Mouse (Mus musculus): ENCODE measurements around the gene Ier3.
A peak's percentile ranks its signal among the peaks of the same experiment; 100 is the strongest.
"Not testable (repeated sequence)": the region's sequence is repeated elsewhere in the genome, so short reads cannot be mapped to it uniquely, and the experiment has no call there.

Gene Ier3

GRCm38 (mm10) chr17:35835424-35836140 is 14.1 kb downstream of the Ier3 start:
- no peak for DNase-seq (ENCODE audit: low read depth, low spot score)

- DNase-seq (ENCODE audit: low read depth, low spot score), result peak; percentile 83
These were observed 14.9 kb downstream of the Ier3 start for GRCm38 (mm10) chr17:35836178-35836965.

GRCm38 (mm10) chr17:35836991-35837422 is 15.5 kb downstream of the Ier3 start:
- DNase-seq (ENCODE audit: low read depth, low spot score), result no peak

GRCm38 (mm10) chr17:35837487-35837886 is 16.0 kb downstream of the Ier3 start:
- no peak for DNase-seq (ENCODE audit: low read depth, low spot score)

GRCm38 (mm10) chr17:35838122-35838544 is 16.6 kb downstream of the Ier3 start, which contains the start of gene Tubb5:
Tubb5 (minus strand) TSS chr17:35838306.
- DNase-seq (ENCODE audit: low read depth, low spot score), result peak; percentile 89

- no peak for DNase-seq (ENCODE audit: low read depth, low spot score)
These were observed 17.1 kb downstream of the Ier3 start for GRCm38 (mm10) chr17:35838570-35838969.

GRCm38 (mm10) chr17:35839002-35839401 is 17.5 kb downstream of the Ier3 start:
- DNase-seq (ENCODE audit: low read depth, low spot score), result not testable (repeated sequence)

- DNase-seq (ENCODE audit: low read depth, low spot score), result no peak
These were observed 19.1 kb downstream of the Ier3 start for GRCm38 (mm10) chr17:35840561-35840960.

- DNase-seq (ENCODE audit: low read depth, low spot score), result peak; percentile 100
These were observed 19.8 kb downstream of the Ier3 start, which contains the start of gene Mdc1 for GRCm38 (mm10) chr17:35841076-35841950. Mdc1 (plus strand) TSS chr17:35841515.

- DNase-seq (ENCODE audit: low read depth, low spot score), result no peak
These were observed 20.5 kb downstream of the Ier3 start for GRCm38 (mm10) chr17:35842006-35842405.

- DNase-seq (ENCODE audit: low read depth, low spot score), result no peak
These were observed 22.0 kb downstream of the Ier3 start for GRCm38 (mm10) chr17:35843514-35843913.

- DNase-seq (ENCODE audit: low read depth, low spot score), result no peak
These were observed 26.6 kb downstream of the Ier3 start for GRCm38 (mm10) chr17:35848112-35848511.

- no peak for DNase-seq (ENCODE audit: low read depth, low spot score)
These were observed 29.5 kb downstream of the Ier3 start for GRCm38 (mm10) chr17:35850974-35851373.

GRCm38 (mm10) chr17:35859371-35859770 is 37.9 kb downstream of the Ier3 start:
- no peak for DNase-seq (ENCODE audit: low read depth, low spot score)

GRCm38 (mm10) chr17:35859835-35860234 is 38.4 kb downstream of the Ier3 start:
- DNase-seq (ENCODE audit: low read depth, low spot score), result no peak

GRCm38 (mm10) chr17:35860831-35861197 is 39.3 kb downstream of the Ier3 start:
- DNase-seq (ENCODE audit: low read depth, low spot score), result no peak

- peak; percentile 80 for DNase-seq (ENCODE audit: low read depth, low spot score)
These were observed 39.8 kb downstream of the Ier3 start, which contains the start of gene Nrm for GRCm38 (mm10) chr17:35861198-35861857. Nrm (plus strand) TSS chr17:35861318.

- DNase-seq (ENCODE audit: low read depth, low spot score), result no peak
These were observed 43.4 kb downstream of the Ier3 start for GRCm38 (mm10) chr17:35864832-35865353.

GRCm38 (mm10) chr17:35865481-35866280 is 44.2 kb downstream of the Ier3 start, which contains the start of gene Ppp1r18:
Ppp1r18 (plus strand) TSS chr17:35865593.
- no peak for DNase-seq (ENCODE audit: low read depth, low spot score)

GRCm38 (mm10) chr17:35866281-35866831 is 44.9 kb downstream of the Ier3 start:
- DNase-seq (ENCODE audit: low read depth, low spot score), result no peak
